Mouse (Mus musculus): ENCODE results near the gene Ube2cbp. TPM values are rescaled to one million over a fixed set of nuclear protein-coding genes. Genes with fewer than 3 reads are reported as not detected.

The Ube2cbp gene
- 4.4 and 4.6 TPM in 2 replicates for polyA plus RNA-seq (2015; fragmentation: Nextera tagmentation; extraction: Ambion mirVana)

- H3K4me3 ChIP-seq: peak within 1 kb of the TSS; percentile 66
- peaks cover 19% of the 10 kb centered on the region for H3K4me1 ChIP-seq
- 2% methylated on average over 70 of the region's 70 CpGs for WGBS
- peak within 1 kb of the TSS; percentile 88 for H3K27ac ChIP-seq (replicated peaks)
- H3K27me3 ChIP-seq: peaks cover 7% of the 10 kb centered on the region; the same call in 1 of the 2 replicates
- peak; percentile 83 for ATAC-seq (replicated peaks)
- H3K9me3 ChIP-seq: no peaks in the 10 kb centered on the region
- no peaks in the 10 kb centered on the region for H3K36me3 ChIP-seq
- peak within 1 kb of the TSS; percentile 51 for H3K4me2 ChIP-seq (replicated peaks)
- peak within 1 kb of the TSS; percentile 71 for H3K9ac ChIP-seq (replicated peaks)
Measured at GRCm38 (mm10) chr9:86464151-86465105, at the start of gene Ube2cbp. TSS of gene Ube2cbp (minus strand) at chr9:86464950.

GRCm38 (mm10) chr9:86514390-86514789 lies 49.6 kb upstream of the Ube2cbp start:
- peaks cover 60% of the 10 kb centered on the region for H3K36me3 ChIP-seq
- WGBS: 91% methylated on average over 3 of the region's 3 CpGs
- no peaks in the 10 kb centered on the region for H3K9me3 ChIP-seq
- no peak overlapping the region for H3K27ac ChIP-seq (replicated peaks)
- no peak overlapping the region for H3K4me2 ChIP-seq (replicated peaks)
- no peaks in the 10 kb centered on the region for H3K27me3 ChIP-seq
- H3K4me1 ChIP-seq: no peaks in the 10 kb centered on the region
- H3K4me3 ChIP-seq: no peak overlapping the region
- H3K9ac ChIP-seq (replicated peaks): no peak overlapping the region
- no peak for ATAC-seq (replicated peaks)

- Histone ChIP-seq H3K27me3 (no peaks in the 10 kb centered on the region), H3K27ac (replicated peaks) (no peak overlapping the region), H3K36me3 (peaks cover 57% of the 10 kb centered on the region), H3K4me1 (no peaks in the 10 kb centered on the region), H3K9ac (replicated peaks) (no peak overlapping the region), H3K4me2 (replicated peaks) (no peak overlapping the region), H3K4me3 (no peak overlapping the region), H3K9me3 (no peaks in the 10 kb centered on the region)
- no peak for ATAC-seq (replicated peaks)
- 79% methylated on average over 5 of the region's 5 CpGs for WGBS
Measured at GRCm38 (mm10) chr9:86513733-86514132, 49.0 kb upstream of the Ube2cbp start.

GRCm38 (mm10) chr9:86507437-86507836 lies 42.7 kb upstream of the Ube2cbp start:
- Histone ChIP-seq H3K4me2 (replicated peaks) (no peak overlapping the region), H3K9ac (replicated peaks) (no peak overlapping the region), H3K36me3 (peaks cover 35% of the 10 kb centered on the region), H3K9me3 (no peaks in the 10 kb centered on the region), H3K27ac (replicated peaks) (no peak overlapping the region), H3K4me1 (no peaks in the 10 kb centered on the region), H3K27me3 (no peaks in the 10 kb centered on the region), H3K4me3 (no peak overlapping the region)
- no peak for ATAC-seq (replicated peaks)
- 85% methylated on average over 4 of the region's 4 CpGs for WGBS

GRCm38 (mm10) chr9:86499083-86499482 lies 34.3 kb upstream of the Ube2cbp start:
- Histone ChIP-seq H3K4me3 (no peak overlapping the region), H3K9me3 (no peaks in the 10 kb centered on the region), H3K9ac (replicated peaks) (no peak overlapping the region), H3K4me1 (no peaks in the 10 kb centered on the region), H3K4me2 (replicated peaks) (no peak overlapping the region), H3K27me3 (no peaks in the 10 kb centered on the region), H3K27ac (replicated peaks) (no peak overlapping the region), H3K36me3 (peaks cover 44% of the 10 kb centered on the region)
- no peak for ATAC-seq (replicated peaks)
- 95% methylated on average over 3 of the region's 3 CpGs for WGBS

- Histone ChIP-seq H3K9ac (replicated peaks) (no peak overlapping the region), H3K36me3 (peaks cover 48% of the 10 kb centered on the region), H3K4me2 (replicated peaks) (no peak overlapping the region), H3K27ac (replicated peaks) (no peak overlapping the region), H3K4me1 (no peaks in the 10 kb centered on the region), H3K4me3 (no peak overlapping the region), H3K27me3 (no peaks in the 10 kb centered on the region), H3K9me3 (no peaks in the 10 kb centered on the region)
- 91% methylated on average over 4 of the region's 4 CpGs for WGBS
- no peak for ATAC-seq (replicated peaks)
Measured at GRCm38 (mm10) chr9:86496261-86496660, 31.5 kb upstream of the Ube2cbp start.

GRCm38 (mm10) chr9:86491740-86492139 lies 27.0 kb upstream of the Ube2cbp start:
- WGBS: 87% methylated on average over 2 of the region's 2 CpGs
- Histone ChIP-seq H3K27ac (replicated peaks) (no peak overlapping the region), H3K4me1 (no peaks in the 10 kb centered on the region), H3K4me2 (replicated peaks) (no peak overlapping the region), H3K36me3 (peaks cover 38% of the 10 kb centered on the region), H3K4me3 (no peak overlapping the region), H3K9ac (replicated peaks) (no peak overlapping the region), H3K27me3 (no peaks in the 10 kb centered on the region), H3K9me3 (no peaks in the 10 kb centered on the region)
- no peak for ATAC-seq (replicated peaks)

GRCm38 (mm10) chr9:86482236-86482635 lies 17.5 kb upstream of the Ube2cbp start:
- ATAC-seq (replicated peaks): no peak
- Histone ChIP-seq H3K9ac (replicated peaks) (no peak overlapping the region), H3K27me3 (no peaks in the 10 kb centered on the region), H3K36me3 (no peaks in the 10 kb centered on the region), H3K27ac (replicated peaks) (no peak overlapping the region), H3K9me3 (no peaks in the 10 kb centered on the region), H3K4me1 (no peaks in the 10 kb centered on the region), H3K4me3 (no peak overlapping the region), H3K4me2 (replicated peaks) (no peak overlapping the region)
- WGBS: 93% methylated on average over 1 of the region's 1 CpGs

- Histone ChIP-seq H3K9me3 (no peaks in the 10 kb centered on the region), H3K4me1 (no peaks in the 10 kb centered on the region), H3K9ac (replicated peaks) (no peak overlapping the region), H3K4me2 (replicated peaks) (no peak overlapping the region), H3K27me3 (no peaks in the 10 kb centered on the region), H3K4me3 (no peak overlapping the region), H3K27ac (replicated peaks) (no peak overlapping the region), H3K36me3 (no peaks in the 10 kb centered on the region)
- no peak for ATAC-seq (replicated peaks)
- WGBS: 81% methylated on average over 5 of the region's 5 CpGs
Measured at GRCm38 (mm10) chr9:86478414-86479093, 13.8 kb upstream of the Ube2cbp start.

- Histone ChIP-seq H3K4me2 (replicated peaks) (no peak overlapping the region), H3K4me3 (no peak overlapping the region), H3K27ac (replicated peaks) (no peak overlapping the region), H3K9me3 (no peaks in the 10 kb centered on the region), H3K4me1 (no peaks in the 10 kb centered on the region), H3K9ac (replicated peaks) (no peak overlapping the region), H3K27me3 (no peaks in the 10 kb centered on the region), H3K36me3 (no peaks in the 10 kb centered on the region)
- no peak for ATAC-seq (replicated peaks)
- WGBS: 85% methylated on average over 5 of the region's 5 CpGs
Measured at GRCm38 (mm10) chr9:86476763-86477162, 12.0 kb upstream of the Ube2cbp start.

- Histone ChIP-seq H3K4me3 (no peak overlapping the region), H3K9me3 (no peaks in the 10 kb centered on the region), H3K4me2 (replicated peaks) (no peak overlapping the region), H3K4me1 (no peaks in the 10 kb centered on the region), H3K9ac (replicated peaks) (no peak overlapping the region), H3K27ac (replicated peaks) (no peak overlapping the region), H3K27me3 (no peaks in the 10 kb centered on the region), H3K36me3 (no peaks in the 10 kb centered on the region)
- WGBS: 89% methylated on average over 4 of the region's 4 CpGs
- no peak for ATAC-seq (replicated peaks)
Measured at GRCm38 (mm10) chr9:86475956-86476355, 11.2 kb upstream of the Ube2cbp start.
